Mouse (Mus musculus) urinary bladder, adult 2 months (tissue): ENCODE measurements around the gene Gm38431. TPM values are rescaled to one million over a fixed set of nuclear protein-coding genes. Genes with fewer than 3 reads are reported as not detected.

ENCODE experiments used
- DNase-seq: peaks from one replicate; pipeline ENCODE4 v3.0.0; 2022; ENCODE audit warnings: low spot score
- polyA plus RNA-seq: library from polyadenylated mRNA; depleted of rRNA; stranded (reverse); fragments of >200 nt; gene quantifications from 2 replicates; pipeline ENCODE4 v1.2.3, GENCODE M21; 2012

Gene Gm38431
- polyA plus RNA-seq, 1 experiment: 1.8 TPM

- DNase-seq: no peak
Observed at GRCm38 (mm10) chr9:21041308-21041707, 50.5 kb downstream of the Gm38431 start.

- no peak for DNase-seq
Observed at GRCm38 (mm10) chr9:21039779-21040178, 52.0 kb downstream of the Gm38431 start.

GRCm38 (mm10) chr9:21037481-21037891 is 54.3 kb downstream of the Gm38431 start:
- no peak for DNase-seq

GRCm38 (mm10) chr9:21036666-21037065 is 55.1 kb downstream of the Gm38431 start:
- DNase-seq: no peak

GRCm38 (mm10) chr9:21036161-21036560 is 55.6 kb downstream of the Gm38431 start:
- DNase-seq: no peak

- no peak for DNase-seq
Observed at GRCm38 (mm10) chr9:21035586-21035985, 56.2 kb downstream of the Gm38431 start.

GRCm38 (mm10) chr9:21034481-21035085 is 57.2 kb downstream of the Gm38431 start:
- DNase-seq: no peak

GRCm38 (mm10) chr9:21033136-21033535 is 58.7 kb downstream of the Gm38431 start:
- no peak for DNase-seq

- no peak for DNase-seq
Observed at GRCm38 (mm10) chr9:21032491-21032890, 59.3 kb downstream of the Gm38431 start.

- no peak for DNase-seq
Observed at GRCm38 (mm10) chr9:21031896-21032351, 59.9 kb downstream of the Gm38431 start, which contains the start of gene Icam5. Icam5 (plus strand) TSS chr9:21032073.

GRCm38 (mm10) chr9:21031251-21031895 is 60.4 kb downstream of the Gm38431 start:
- DNase-seq: no peak

- DNase-seq: no peak
Observed at GRCm38 (mm10) chr9:21030781-21031250, 61.0 kb downstream of the Gm38431 start.

- no peak for DNase-seq
Observed at GRCm38 (mm10) chr9:21030055-21030600, 61.7 kb downstream of the Gm38431 start.

GRCm38 (mm10) chr9:21029291-21030054 is 62.3 kb downstream of the Gm38431 start, which contains the start of gene Icam4:
Icam4 (plus strand) TSS chr9:21029373.
- DNase-seq: no peak

GRCm38 (mm10) chr9:21028560-21029110 is 63.2 kb downstream of the Gm38431 start:
- no peak for DNase-seq

- no peak for DNase-seq
Observed at GRCm38 (mm10) chr9:21027774-21028290, 64.0 kb downstream of the Gm38431 start.

GRCm38 (mm10) chr9:21026849-21027248 is 64.9 kb downstream of the Gm38431 start:
- no peak for DNase-seq

- no peak for DNase-seq
Observed at GRCm38 (mm10) chr9:21025258-21025810, 66.5 kb downstream of the Gm38431 start.

GRCm38 (mm10) chr9:21022726-21023125 is 69.1 kb downstream of the Gm38431 start:
- no peak for DNase-seq

- no peak for DNase-seq
Observed at GRCm38 (mm10) chr9:21022288-21022687, 69.5 kb downstream of the Gm38431 start.

- no peak for DNase-seq
Observed at GRCm38 (mm10) chr9:21021363-21021762, 70.4 kb downstream of the Gm38431 start.
